Mouse (Mus musculus): ENCODE results near the gene Syn2. TPM values are rescaled to one million over a fixed set of nuclear protein-coding genes. Genes with fewer than 3 reads are reported as not detected.
"Not testable (repeated sequence)": the region's sequence is repeated elsewhere in the genome, so short reads cannot be mapped to it uniquely, and the experiment has no call there.

The Syn2 gene
- polyA plus RNA-seq, 1 experiment, result 51.2 TPM

DNA sequence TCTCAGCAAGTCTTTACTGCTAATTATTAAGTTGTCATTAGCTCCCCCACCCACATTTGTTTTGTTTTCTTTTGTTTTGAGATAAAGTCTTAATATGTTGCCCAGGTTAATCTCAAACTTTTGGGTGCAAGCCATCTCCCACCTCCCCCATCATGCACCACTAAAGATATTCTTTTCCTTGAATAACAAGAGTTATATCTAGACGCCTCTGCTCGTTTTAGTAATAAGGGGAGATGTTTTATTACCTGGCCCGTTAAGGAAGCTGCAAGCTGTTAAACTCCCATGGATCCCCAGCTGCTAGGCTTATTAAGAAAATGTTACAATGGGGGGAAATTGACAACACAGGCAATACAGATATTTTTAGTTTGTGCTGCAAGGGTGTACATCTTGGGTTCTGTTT lies 95.9 kb downstream of the Syn2 start:
- TF ChIP-seq CTCF (IDR thresholded peaks at IDR 0.05; ENCODE audit: borderline replicate concordance, extremely low read depth, insufficient read depth, insufficient read length) (no peak), POLR2A (IDR thresholded peaks at IDR 0.05; ENCODE audit: borderline replicate concordance, extremely low read depth, insufficient read depth, insufficient read length, poor library complexity, severe bottlenecking) (no peak)
- DNase-seq (ENCODE audit: low read depth), result no peak

DNA sequence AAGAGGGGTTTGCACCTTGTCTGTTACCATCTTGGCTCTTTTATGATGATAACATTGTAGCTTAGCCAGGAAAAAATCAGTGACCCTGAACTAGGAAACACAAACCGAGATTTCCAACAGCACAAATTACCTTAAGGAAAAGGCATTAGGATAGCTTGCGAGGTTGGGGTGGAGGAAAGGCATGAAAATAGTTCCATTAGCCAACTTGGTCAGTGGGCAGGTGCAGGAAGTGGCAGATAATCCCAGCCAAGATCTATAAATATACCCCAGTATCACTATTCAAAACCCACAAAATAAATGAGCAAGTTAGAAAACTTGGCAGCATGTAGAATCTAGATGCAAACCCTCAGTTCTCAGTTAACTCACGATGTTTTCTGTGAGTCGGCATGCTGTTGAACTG lies 97.1 kb downstream of the Syn2 start:
- TF ChIP-seq CTCF (IDR thresholded peaks at IDR 0.05; ENCODE audit: borderline replicate concordance, extremely low read depth, insufficient read depth, insufficient read length), result no peak
- TF ChIP-seq POLR2A (IDR thresholded peaks at IDR 0.05; ENCODE audit: borderline replicate concordance, extremely low read depth, insufficient read depth, insufficient read length, poor library complexity, severe bottlenecking), result no peak

DNA sequence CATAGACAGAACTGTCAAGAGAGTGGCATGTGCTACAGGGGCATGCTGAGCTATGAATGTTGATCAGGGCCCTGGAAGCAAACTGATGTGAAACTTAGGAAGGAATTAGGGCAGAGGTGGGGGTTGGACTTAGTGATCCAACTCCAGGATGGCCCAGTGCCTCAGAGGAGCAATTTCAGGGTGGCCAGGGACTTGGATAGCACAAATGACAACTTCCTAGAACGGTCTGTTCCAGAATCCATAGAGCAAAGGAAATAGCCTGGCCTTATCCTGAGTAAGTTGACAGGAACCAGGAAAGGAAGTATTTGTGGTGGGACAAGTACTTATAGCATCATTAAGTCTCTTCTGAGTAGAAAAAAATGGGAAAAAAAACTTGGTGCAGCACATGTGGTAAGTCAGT lies 97.9 kb downstream of the Syn2 start:
- DNase-seq (ENCODE audit: low read depth), result no peak
- TF ChIP-seq POLR2A (IDR thresholded peaks at IDR 0.05; ENCODE audit: borderline replicate concordance, extremely low read depth, insufficient read depth, insufficient read length, poor library complexity, severe bottlenecking) (no peak), CTCF (IDR thresholded peaks at IDR 0.05; ENCODE audit: borderline replicate concordance, extremely low read depth, insufficient read depth, insufficient read length) (no peak)

More for the DNA sequence above, 97.1 kb downstream of the Syn2 start:
- no peak for DNase-seq (ENCODE audit: low read depth)

DNA sequence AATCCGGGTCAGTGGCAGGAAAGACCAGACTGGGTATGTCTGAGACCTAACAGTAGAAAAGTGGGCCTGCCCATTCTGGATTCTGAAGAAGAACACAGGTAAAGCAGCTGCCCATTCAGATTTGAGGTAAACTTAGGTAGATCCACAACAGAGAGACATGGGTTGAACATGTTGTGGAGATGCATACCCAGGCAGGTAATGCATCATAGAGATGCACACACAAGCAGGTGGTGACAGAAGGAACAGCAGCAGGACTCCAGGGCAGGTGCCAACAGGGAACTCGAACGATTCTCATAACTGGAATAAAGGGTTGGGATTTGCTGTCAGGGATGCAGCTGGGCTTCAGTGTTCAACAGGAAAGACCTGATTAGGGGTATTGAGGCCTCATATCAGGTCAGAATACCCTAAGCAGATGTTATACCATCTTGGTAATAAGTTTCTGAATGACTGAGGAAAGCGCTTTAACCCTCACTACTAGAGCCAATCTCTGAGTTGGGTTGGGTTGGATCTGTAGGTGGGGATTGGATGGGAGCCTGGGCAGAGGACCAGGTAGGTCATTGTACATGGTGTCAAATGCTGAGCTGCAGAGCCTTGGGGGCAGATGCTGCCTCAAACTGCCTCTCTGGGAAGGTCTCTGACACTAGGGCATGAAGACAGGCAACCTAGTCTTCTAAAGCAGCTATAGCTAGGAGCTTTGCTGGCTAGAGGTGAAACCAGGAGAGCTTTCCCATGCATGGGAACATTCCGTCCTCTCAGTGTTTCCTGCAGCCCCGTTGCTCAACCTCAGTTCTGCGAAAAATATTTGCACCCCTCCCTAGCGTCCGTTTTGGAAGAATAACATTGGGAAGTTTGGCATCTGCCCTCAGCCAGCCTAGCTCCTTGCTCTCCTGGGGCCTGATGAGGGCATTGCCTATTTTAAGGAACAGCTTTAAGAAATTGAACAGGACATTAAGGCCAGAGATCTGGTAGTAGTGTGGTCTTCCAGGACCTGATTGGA lies 103.6 kb downstream of the Syn2 start:
- no peak for DNase-seq (ENCODE audit: low read depth)
- TF ChIP-seq CTCF (IDR thresholded peaks at IDR 0.05; ENCODE audit: borderline replicate concordance, extremely low read depth, insufficient read depth, insufficient read length) (no peak), POLR2A (IDR thresholded peaks at IDR 0.05; ENCODE audit: borderline replicate concordance, extremely low read depth, insufficient read depth, insufficient read length, poor library complexity, severe bottlenecking) (no peak)

DNA sequence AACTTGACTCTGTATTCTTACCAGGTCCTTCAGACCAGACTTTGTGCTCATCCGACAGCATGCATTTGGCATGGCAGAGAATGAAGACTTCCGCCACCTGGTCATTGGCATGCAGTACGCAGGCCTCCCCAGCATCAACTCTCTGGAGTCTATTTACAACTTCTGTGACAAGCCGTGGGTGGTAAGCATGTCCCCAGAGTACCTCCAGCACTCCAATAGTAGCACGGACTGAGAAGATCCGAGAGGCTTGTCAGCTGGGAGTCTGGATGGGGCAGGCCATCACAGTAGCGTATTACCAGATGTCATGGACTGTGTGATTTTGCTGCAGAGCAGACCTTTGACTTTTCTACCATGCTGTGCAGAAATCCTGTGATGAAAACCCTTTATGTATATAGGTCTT lies 104.6 kb downstream of the Syn2 start:
- TF ChIP-seq CTCF (IDR thresholded peaks at IDR 0.05; ENCODE audit: borderline replicate concordance, extremely low read depth, insufficient read depth, insufficient read length) (no peak), POLR2A (IDR thresholded peaks at IDR 0.05; ENCODE audit: borderline replicate concordance, extremely low read depth, insufficient read depth, insufficient read length, poor library complexity, severe bottlenecking) (no peak)
- DNase-seq (ENCODE audit: low read depth), result no peak

DNA sequence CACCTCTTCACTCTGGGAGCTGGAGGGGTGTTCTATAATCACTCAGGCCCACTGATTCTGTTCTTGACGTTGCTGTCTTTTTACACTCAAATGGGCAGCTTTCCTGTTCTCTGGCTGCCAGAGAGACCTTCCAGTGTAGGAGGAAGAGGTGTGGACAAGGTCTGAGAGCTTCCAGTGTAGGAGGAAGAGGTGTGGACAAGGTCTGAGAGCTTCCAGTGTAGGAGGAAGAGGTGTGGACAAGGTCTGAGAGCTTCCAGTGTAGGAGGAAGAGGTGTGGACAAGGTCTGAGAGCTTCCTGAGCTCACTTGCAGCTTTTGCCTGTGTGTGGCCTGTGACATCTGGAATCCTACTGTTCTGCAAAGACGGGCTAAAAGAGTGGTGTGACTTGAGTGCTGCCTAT lies 105.7 kb downstream of the Syn2 start:
- not testable (repeated sequence) for DNase-seq (ENCODE audit: low read depth)

DNA sequence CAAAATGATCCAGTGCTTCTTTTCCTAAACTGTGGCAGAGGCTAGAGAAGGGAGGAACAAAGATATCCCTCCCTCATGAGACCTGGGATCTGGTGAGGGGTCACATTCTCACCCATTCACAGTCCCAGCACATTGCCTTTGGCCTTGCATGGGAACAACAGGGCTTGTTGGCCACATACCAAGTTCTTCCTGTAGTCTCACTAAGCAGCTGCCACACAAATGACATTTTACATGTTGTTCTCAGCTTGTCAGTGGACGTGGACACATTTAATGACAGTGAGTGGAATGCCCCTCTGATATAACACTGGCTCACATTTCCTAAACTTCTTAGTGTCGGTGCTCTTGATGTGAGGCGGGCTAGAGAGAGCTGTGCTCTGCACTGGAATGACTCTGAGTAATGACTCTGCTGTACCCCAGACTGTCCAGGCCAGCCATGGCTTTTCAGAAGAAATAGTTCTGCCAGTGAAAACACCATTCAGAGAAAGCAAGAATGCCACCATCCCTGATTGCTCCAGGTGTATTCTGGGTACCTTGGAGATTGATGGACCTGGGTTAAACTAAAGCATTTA lies 106.5 kb downstream of the Syn2 start:
- peak; percentile 58 for DNase-seq (ENCODE audit: low read depth)
- TF ChIP-seq CTCF (IDR thresholded peaks at IDR 0.05; ENCODE audit: borderline replicate concordance, extremely low read depth, insufficient read depth, insufficient read length) (no peak), POLR2A (IDR thresholded peaks at IDR 0.05; ENCODE audit: borderline replicate concordance, extremely low read depth, insufficient read depth, insufficient read length, poor library complexity, severe bottlenecking) (no peak)

DNA sequence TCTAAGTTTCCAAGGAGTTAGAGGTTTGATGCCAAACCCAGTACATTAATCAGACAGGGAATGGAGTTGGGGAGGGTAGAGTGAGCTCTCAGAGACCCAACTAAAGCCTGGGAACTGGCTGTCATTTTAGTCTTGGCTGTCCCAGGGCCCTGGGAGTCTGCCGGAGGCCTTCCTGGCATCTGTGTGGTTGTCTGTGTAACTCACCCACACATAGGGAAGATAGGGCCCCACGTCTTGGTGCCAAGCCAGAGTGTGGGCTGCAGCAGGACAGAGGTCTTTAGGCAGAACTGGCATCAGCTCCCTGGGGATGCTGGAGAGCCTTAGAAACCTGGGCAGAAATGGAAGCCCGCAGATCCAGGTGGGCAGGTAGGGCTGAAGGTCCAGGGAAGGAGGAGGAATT lies 107.2 kb downstream of the Syn2 start:
- no peak for TF ChIP-seq CTCF (IDR thresholded peaks at IDR 0.05; ENCODE audit: borderline replicate concordance, extremely low read depth, insufficient read depth, insufficient read length)
- TF ChIP-seq POLR2A (IDR thresholded peaks at IDR 0.05; ENCODE audit: borderline replicate concordance, extremely low read depth, insufficient read depth, insufficient read length, poor library complexity, severe bottlenecking), result no peak

DNA sequence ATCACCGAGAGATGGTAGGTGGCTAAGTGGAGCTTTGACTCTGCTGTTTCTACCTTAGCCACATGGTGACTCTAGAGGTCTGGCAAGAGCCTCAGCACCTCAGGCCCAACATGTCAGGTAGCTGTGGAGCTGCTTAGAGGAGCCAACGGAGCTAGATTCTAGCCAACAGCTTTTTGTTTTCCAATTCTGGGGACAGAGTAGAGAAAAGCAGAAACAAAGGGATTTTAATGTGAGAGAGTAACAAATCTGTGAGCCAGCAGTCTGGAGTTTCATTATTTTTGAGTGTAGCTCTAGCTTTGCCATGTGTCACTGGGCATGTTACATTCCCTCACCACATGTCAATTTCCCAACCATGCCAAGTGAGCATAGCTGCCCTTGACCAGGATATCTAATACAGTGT lies 109.5 kb downstream of the Syn2 start:
- TF ChIP-seq CTCF (IDR thresholded peaks at IDR 0.05; ENCODE audit: borderline replicate concordance, extremely low read depth, insufficient read depth, insufficient read length), result no peak
- TF ChIP-seq POLR2A (IDR thresholded peaks at IDR 0.05; ENCODE audit: borderline replicate concordance, extremely low read depth, insufficient read depth, insufficient read length, poor library complexity, severe bottlenecking), result no peak
- no peak for DNase-seq (ENCODE audit: low read depth)

More for the DNA sequence above, 107.2 kb downstream of the Syn2 start:
- DNase-seq (ENCODE audit: low read depth), result no peak

DNA sequence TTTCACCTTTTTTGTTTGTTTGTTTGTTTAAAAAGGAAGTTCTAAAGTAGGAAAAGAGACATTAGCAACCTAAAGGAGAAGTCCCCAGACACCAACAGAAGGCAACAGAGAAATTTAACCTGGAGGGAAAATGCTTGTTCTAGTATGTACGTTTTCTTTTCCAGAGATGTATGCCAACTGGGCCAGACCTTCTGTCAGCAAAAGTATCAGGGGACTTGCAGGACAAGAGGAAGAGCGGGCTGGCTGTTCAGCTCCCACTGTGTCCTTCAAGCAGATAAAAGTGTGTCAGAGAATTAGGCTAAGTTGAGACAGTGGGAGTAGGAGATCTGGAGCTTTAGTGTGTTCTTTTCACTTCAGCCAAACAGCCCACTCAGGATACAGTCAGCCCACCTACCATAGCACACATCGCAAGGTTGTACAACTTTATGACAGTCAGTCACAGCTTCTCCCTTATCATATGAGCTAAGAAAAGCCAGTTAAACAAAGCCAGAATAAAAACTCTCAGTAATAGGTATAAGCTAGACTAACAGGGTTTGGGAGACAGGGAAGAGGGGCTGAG lies 110.9 kb downstream of the Syn2 start:
- DNase-seq (ENCODE audit: low read depth), result no peak
- no peak for TF ChIP-seq POLR2A (IDR thresholded peaks at IDR 0.05; ENCODE audit: borderline replicate concordance, extremely low read depth, insufficient read depth, insufficient read length, poor library complexity, severe bottlenecking)
- TF ChIP-seq CTCF (IDR thresholded peaks at IDR 0.05; ENCODE audit: borderline replicate concordance, extremely low read depth, insufficient read depth, insufficient read length), result no peak

DNA sequence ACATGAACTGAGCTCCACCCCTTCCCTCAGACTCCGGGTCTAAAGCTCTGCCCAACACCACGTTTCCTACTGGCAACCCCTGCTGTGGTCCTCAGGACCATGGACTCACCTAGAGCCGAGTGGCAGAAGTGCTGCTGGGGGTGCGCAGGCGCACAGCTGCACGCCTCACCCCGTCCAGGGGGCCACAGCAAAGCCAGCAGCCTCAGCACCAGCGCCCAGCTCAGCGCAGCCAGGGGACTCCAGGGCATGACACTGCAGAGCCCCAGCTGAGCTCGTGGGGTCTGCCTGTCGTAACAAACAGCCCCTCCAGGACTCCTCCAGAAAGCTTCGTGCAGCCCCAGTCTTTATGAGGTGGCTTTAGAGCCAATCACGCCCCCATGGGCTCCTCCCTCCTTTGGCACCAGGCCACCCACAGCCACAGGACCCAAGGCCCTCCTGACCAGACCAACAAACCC lies 116.9 kb downstream of the Syn2 start:
- TF ChIP-seq POLR2A (IDR thresholded peaks at IDR 0.05; ENCODE audit: borderline replicate concordance, extremely low read depth, insufficient read depth, insufficient read length, poor library complexity, severe bottlenecking), result no peak
- no peak for TF ChIP-seq CTCF (IDR thresholded peaks at IDR 0.05; ENCODE audit: borderline replicate concordance, extremely low read depth, insufficient read depth, insufficient read length)
- peak; percentile 37 for DNase-seq (ENCODE audit: low read depth)
